Mouse (Mus musculus): ENCODE data around the gene Pard6b.

GRCm38 (mm10) chr2:168076840-168077576 lies 3.8 kb upstream of the Pard6b start:
- no peak for TF ChIP-seq CTCF (IDR thresholded peaks at IDR 0.05; ENCODE audit: insufficient read depth, low read depth, low read length)
- no peak for TF ChIP-seq POLR2A (IDR thresholded peaks at IDR 0.05; ENCODE audit: insufficient read depth, low read depth, low read length)

Data from olfactory bulb, adult 2 months (tissue).